In genomic region chr2:146724924-146725555, GRCm38 (mm10) we compare ENCODE assay signal across 27 mouse cellular contexts.
DNase-seq lines count a peak whose midpoint lies in the region; ATAC-seq and TF ChIP-seq lines count a peak whose summit lies in the region.
"Had no signal": no experiment of that assay in that cellular context is flagged by ENCODE, and none has a peak within 500 bp of the region (broad histone marks: within the 10 kb centered on the region; RNA-seq: fewer than 3 reads in every experiment).

No protein-coding gene starts in this region.

- no peak overlapping the region for H3K9ac ChIP-seq in hindbrain, embryonic 12.5 days
- H3K9ac ChIP-seq in hindbrain, postnatal 0 days (replicated peaks; ENCODE audit: low read length) = no peak overlapping the region
- no peak overlapping the region for H3K9ac ChIP-seq in hindbrain, embryonic 14.5 days
- H3K9ac ChIP-seq in midbrain, embryonic 16.5 days (ENCODE audit: low read depth, low read length) = no peak overlapping the region
- H3K9ac ChIP-seq: embryonic facial prominence, embryonic 15.5 days; intestine, embryonic 15.5 days; liver, embryonic 15.5 days; lung, embryonic 15.5 days had no signal

- H3K9me3 ChIP-seq in hindbrain, embryonic 12.5 days (replicated peaks) = no peaks in the 10 kb centered on the region
- H3K9me3 ChIP-seq in hindbrain, postnatal 0 days (ENCODE audit: low read length) = no peaks in the 10 kb centered on the region
- H3K9me3 ChIP-seq in hindbrain, embryonic 14.5 days (ENCODE audit: control insufficient read depth, low read length) = no peaks in the 10 kb centered on the region
- H3K9me3 ChIP-seq in midbrain, embryonic 16.5 days (replicated peaks; ENCODE audit: control insufficient read depth, low read length, poor library complexity, severe bottlenecking) = no peaks in the 10 kb centered on the region
- H3K9me3 ChIP-seq: embryonic facial prominence, embryonic 15.5 days; heart, embryonic 10.5 days; intestine, embryonic 15.5 days; limb, embryonic 10.5 days; liver, embryonic 15.5 days; lung, embryonic 15.5 days; megakaryocyte, embryonic 14.5 days had no signal

- 45% methylated on average over 9 of the region's 9 CpGs for WGBS in hindbrain, embryonic 12.5 days
- 48% methylated on average over 9 of the region's 9 CpGs for WGBS in hindbrain, postnatal 0 days
- 45% methylated on average over 9 of the region's 9 CpGs for WGBS in hindbrain, embryonic 14.5 days
- WGBS in midbrain, embryonic 16.5 days = 17% methylated on average over 9 of the region's 9 CpGs

- H3K4me2 ChIP-seq in hindbrain, embryonic 12.5 days (replicated peaks) = no peak overlapping the region
- H3K4me2 ChIP-seq in hindbrain, postnatal 0 days (ENCODE audit: low read depth, low read length) = no peak overlapping the region
- H3K4me2 ChIP-seq in hindbrain, embryonic 14.5 days (replicated peaks) = no peak overlapping the region
- H3K4me2 ChIP-seq in midbrain, embryonic 16.5 days (ENCODE audit: low read length) = no peak overlapping the region
- H3K4me2 ChIP-seq: embryonic facial prominence, embryonic 15.5 days; intestine, embryonic 15.5 days; liver, embryonic 15.5 days; lung, embryonic 15.5 days had no signal

- ATAC-seq in hindbrain, embryonic 12.5 days (ENCODE audit: low FRiP score) = no peak
- ATAC-seq in hindbrain, postnatal 0 days = no peak
- ATAC-seq in hindbrain, embryonic 14.5 days (ENCODE audit: low FRiP score) = no peak
- ATAC-seq in midbrain, embryonic 16.5 days = no peak
- ATAC-seq: activated CD4-positive, CD25-positive, alpha-beta regulatory T cell, adult 4 months; intestine, embryonic 15.5 days had no signal

- H3K27me3 ChIP-seq in hindbrain, embryonic 12.5 days = peaks cover 11% of the 10 kb centered on the region
- 0 out of 2 replicates have a peak, but pooled peaks cover 9% of the 10 kb centered on the region for H3K27me3 ChIP-seq in hindbrain, postnatal 0 days (ENCODE audit: insufficient read depth, low read length)
- peaks cover 3% of the 10 kb centered on the region; the same call in 1 of the 2 replicates for H3K27me3 ChIP-seq in hindbrain, embryonic 14.5 days (ENCODE audit: control insufficient read depth, insufficient read depth, low read length)
- peaks cover 3% of the 10 kb centered on the region for H3K27me3 ChIP-seq in midbrain, embryonic 16.5 days (ENCODE audit: control insufficient read depth, insufficient read depth, low read depth, low read length)
- H3K27me3 ChIP-seq: embryonic facial prominence, embryonic 15.5 days; intestine, embryonic 15.5 days; liver, embryonic 15.5 days; lung, embryonic 15.5 days; megakaryocyte, embryonic 14.5 days had no signal

- peaks cover 30% of the 10 kb centered on the region for H3K4me1 ChIP-seq in hindbrain, embryonic 12.5 days
- no peaks in the 10 kb centered on the region; the same call in 1 of the 2 replicates for H3K4me1 ChIP-seq in hindbrain, postnatal 0 days (ENCODE audit: insufficient read depth, low read length)
- H3K4me1 ChIP-seq in hindbrain, embryonic 14.5 days (replicated peaks; ENCODE audit: control insufficient read depth, insufficient read depth, low read length) = peaks cover 42% of the 10 kb centered on the region
- peaks cover 29% of the 10 kb centered on the region for H3K4me1 ChIP-seq in midbrain, embryonic 16.5 days (ENCODE audit: control insufficient read depth, insufficient read depth, low read length)
- H3K4me1 ChIP-seq: heart, embryonic 10.5 days; intestine, embryonic 15.5 days; liver, embryonic 15.5 days; lung, embryonic 15.5 days; megakaryocyte, embryonic 14.5 days had no signal

- H3K4me3 ChIP-seq in hindbrain, embryonic 12.5 days = no peak overlapping the region
- H3K4me3 ChIP-seq in hindbrain, postnatal 0 days (ENCODE audit: low read length) = no peak overlapping the region
- no peak overlapping the region for H3K4me3 ChIP-seq in hindbrain, embryonic 14.5 days (replicated peaks; ENCODE audit: low read length)
- no peak overlapping the region for H3K4me3 ChIP-seq in midbrain, embryonic 16.5 days (ENCODE audit: low read depth, low read length)
- H3K4me3 ChIP-seq: embryonic facial prominence, embryonic 15.5 days; gastrocnemius, adult 2 months; heart, embryonic 10.5 days; intestine, embryonic 15.5 days; limb, embryonic 10.5 days; liver, embryonic 15.5 days; lung, embryonic 15.5 days; megakaryocyte, embryonic 14.5 days had no signal

- no peaks in the 10 kb centered on the region for H3K36me3 ChIP-seq in hindbrain, embryonic 12.5 days
- no peaks in the 10 kb centered on the region for H3K36me3 ChIP-seq in hindbrain, postnatal 0 days (ENCODE audit: insufficient read depth, low read length)
- no peaks in the 10 kb centered on the region for H3K36me3 ChIP-seq in hindbrain, embryonic 14.5 days (replicated peaks; ENCODE audit: control insufficient read depth, insufficient read depth)
- no peaks in the 10 kb centered on the region for H3K36me3 ChIP-seq in midbrain, embryonic 16.5 days (ENCODE audit: control insufficient read depth, insufficient read depth, low read length)
- H3K36me3 ChIP-seq: embryonic facial prominence, embryonic 15.5 days; heart, embryonic 10.5 days; intestine, embryonic 15.5 days; limb, embryonic 10.5 days; liver, embryonic 15.5 days; lung, embryonic 15.5 days had no signal

- DNase-seq in embryo, embryonic 10.5 days (ENCODE audit: low spot score) = peak; percentile 30
- no peak for DNase-seq in embryo, embryonic 11 days
- DNase-seq in hindbrain, postnatal 0 days (ENCODE audit: low spot score) = no peak
- no peak for DNase-seq in hindbrain, embryonic 14.5 days (ENCODE audit: low spot score)
- DNase-seq in right cerebral cortex, postnatal 14 days = no peak
- DNase-seq: adrenal gland, adult 8-10 months; cerebellum, adult 18-20 months; cerebellum, postnatal 14 days; gastrocnemius, adult 2 months; kidney, adult 8-10 months; kidney, postnatal 14 days; liver; lung, postnatal 36 days; right cerebral cortex, postnatal 25 days; spleen, adult 18-20 months; thymus, adult 18-20 months; thymus, postnatal 36 days had no signal

- no peak for TF ChIP-seq CTCF in hindbrain, postnatal 0 days (IDR thresholded peaks at IDR 0.05; ENCODE audit: low read depth)

- H3K27ac ChIP-seq in hindbrain, embryonic 12.5 days = peak overlapping the region; percentile 74
- H3K27ac ChIP-seq in hindbrain, postnatal 0 days = no peak overlapping the region
- H3K27ac ChIP-seq in hindbrain, embryonic 14.5 days = peak overlapping the region; percentile 62
- H3K27ac ChIP-seq in midbrain, embryonic 16.5 days (ENCODE audit: low read length) = peak overlapping the region; percentile 31
- H3K27ac ChIP-seq: embryonic facial prominence, embryonic 15.5 days; gastrocnemius, adult 2 months; heart, embryonic 10.5 days; intestine, embryonic 15.5 days; limb, embryonic 10.5 days; liver, embryonic 15.5 days; lung, embryonic 15.5 days had no signal
